Mouse (Mus musculus) kidney, postnatal 0 days (tissue): ENCODE measurements around the gene Agtpbp1. TPM values are rescaled to one million over a fixed set of nuclear protein-coding genes. Genes with fewer than 3 reads are reported as not detected.

Experiments used
- ATAC-seq: fragments of 200-750 bp; cut with Nextera tagmentation; replicated peaks from 2 replicates; pipeline ENCODE4 v1.8.0; 2017; ENCODE audit warnings: low read depth, moderate number of reproducible peaks, moderate TSS enrichment, moderate library complexity; ENCODE audit not compliant: low FRiP score
- DNase-seq: peaks from one replicate; pipeline ENCODE4 v3.0.0-alpha.2; 2016; ENCODE audit warnings: low spot score
- H3K27ac ChIP-seq: fragments of 300-500 bp; sonication (generic); 2 replicates; pipeline ENCODE4 v1.5.1; 2014; ENCODE audit warnings: mild to moderate bottlenecking
- H3K27me3 ChIP-seq: fragments of 300-500 bp; sonication (generic); 2 replicates; pipeline ENCODE4 v1.6.1; 2014; ENCODE audit warnings: low read length, mixed read lengths; ENCODE audit not compliant: insufficient read depth
- H3K36me3 ChIP-seq: fragments of 300-500 bp; sonication (generic); 2 replicates; pipeline ENCODE4 v1.6.1; 2014; ENCODE audit warnings: low read length, mixed read lengths; ENCODE audit not compliant: insufficient read depth
- H3K4me1 ChIP-seq: fragments of 300-500 bp; sonication (generic); replicated peaks from 2 replicates; pipeline ENCODE4 v1.6.1; 2014; ENCODE audit warnings: antibody characterized with exemption, low read length, mixed read lengths; ENCODE audit not compliant: insufficient read depth
- H3K4me2 ChIP-seq: fragments of 300-500 bp; sonication (generic); 2 replicates; pipeline ENCODE4 v1.6.1; 2014; ENCODE audit warnings: mild to moderate bottlenecking, low read length, moderate library complexity, mixed read lengths
- H3K4me3 ChIP-seq: fragments of 300-500 bp; sonication (generic); replicated peaks from 2 replicates; pipeline ENCODE4 v1.5.1; 2014; ENCODE audit warnings: low read depth, low read length
- H3K9ac ChIP-seq: fragments of 300-500 bp; sonication (generic); 2 replicates; pipeline ENCODE4 v1.6.1; 2014; ENCODE audit warnings: low read depth, low read length
- H3K9me3 ChIP-seq: fragments of 300-500 bp; sonication (generic); replicated peaks from 2 replicates; pipeline ENCODE4 v1.6.1; 2016; ENCODE audit warnings: low read length, inconsistent platforms, mixed read lengths
- CTCF ChIP-seq: IDR thresholded peaks from 2 replicates; pipeline ENCODE4 v1.5.1; 2016; ENCODE audit warnings: antibody characterized with exemption, low read depth, mild to moderate bottlenecking, moderate library complexity
- WGBS: fragments of 180-500 bp; shearing (Covaris S2); extraction: QIAGEN DNeasy Blood & Tissue Kit; methylation state at CpG from one replicate; pipeline ENCODE4 v1.1.7; 2014; 5-methylcytosine and 5-hydroxymethylcytosine counted together
- polyA plus RNA-seq: library from polyadenylated mRNA; unstranded; fragments of >200 nt; fragmentation: Nextera tagmentation; extraction: Ambion mirVana; gene quantifications from 2 replicates; pipeline ENCODE4 v1.2.1, GENCODE M21; 2015

Agtpbp1 gene
- polyA plus RNA-seq, 1 experiment from 2014 or later, result 10.1 TPM

DNA sequence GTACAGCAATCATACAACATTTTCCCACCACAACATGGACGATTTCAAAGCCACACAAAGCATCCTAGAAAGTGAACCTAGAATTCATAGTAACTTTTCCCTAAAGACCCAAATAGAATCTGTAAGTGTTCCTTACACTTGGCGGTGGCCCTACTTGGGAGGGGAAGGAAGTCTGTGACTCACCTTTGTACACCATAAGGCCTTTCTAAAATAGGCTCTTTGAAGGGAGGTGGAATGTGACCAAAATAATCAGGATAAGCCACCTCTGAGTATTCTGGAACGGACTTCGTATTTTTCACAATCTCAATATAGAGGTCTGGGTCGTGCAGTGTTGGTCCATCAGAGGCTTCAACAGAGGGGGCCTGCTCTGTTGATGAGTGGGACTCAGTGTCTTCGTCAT is 85.2 kb downstream of the Agtpbp1 start:
- H3K4me3 ChIP-seq, result no peak overlapping the region
- H3K36me3 ChIP-seq, result peaks cover 16% of the 10 kb centered on the region; the same call in 1 of the 2 replicates
- 0 out of 2 replicates have a peak, but pooled peaks cover 4% of the 10 kb centered on the region for H3K4me1 ChIP-seq
- WGBS, result 83% methylated on average over 6 of the region's 6 CpGs
- H3K9me3 ChIP-seq, result no peaks in the 10 kb centered on the region
- H3K27me3 ChIP-seq, result no peaks in the 10 kb centered on the region
- H3K27ac ChIP-seq, result no peak overlapping the region
- DNase-seq, result no peak
- no peak overlapping the region for H3K9ac ChIP-seq
- ATAC-seq, result no peak
- no peak for TF ChIP-seq CTCF
- no peak overlapping the region for H3K4me2 ChIP-seq

DNA sequence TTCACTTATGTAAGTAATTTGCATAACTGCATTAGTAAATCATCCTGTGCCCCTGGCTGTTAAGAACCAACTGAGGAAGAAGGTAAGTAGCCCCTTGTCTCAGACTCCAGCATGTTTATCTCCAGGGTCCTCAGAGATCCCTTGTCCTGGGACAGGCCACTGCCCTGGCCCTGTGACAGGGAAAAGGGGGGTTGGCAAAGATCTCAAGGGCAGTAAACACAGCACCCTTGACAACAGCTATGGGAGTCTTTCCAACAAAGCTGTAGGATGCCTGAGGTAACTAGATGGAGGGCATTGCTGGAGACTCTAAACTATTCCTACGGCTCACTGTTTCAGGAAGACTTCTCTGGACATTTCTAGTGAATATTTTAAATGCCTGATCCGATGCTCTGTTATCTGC is 85.7 kb downstream of the Agtpbp1 start:
- WGBS, result 90% methylated on average over 2 of the region's 2 CpGs
- no peak overlapping the region for H3K4me2 ChIP-seq
- no peak overlapping the region for H3K27ac ChIP-seq
- H3K4me3 ChIP-seq, result no peak overlapping the region
- ATAC-seq (no peak), DNase-seq (no peak)
- H3K27me3 ChIP-seq, result no peaks in the 10 kb centered on the region
- no peaks in the 10 kb centered on the region for H3K9me3 ChIP-seq
- TF ChIP-seq CTCF, result no peak
- H3K36me3 ChIP-seq, result peaks cover 18% of the 10 kb centered on the region; the same call in 1 of the 2 replicates
- no peak overlapping the region for H3K9ac ChIP-seq
- 0 out of 2 replicates have a peak, but pooled peaks cover 4% of the 10 kb centered on the region for H3K4me1 ChIP-seq

DNA sequence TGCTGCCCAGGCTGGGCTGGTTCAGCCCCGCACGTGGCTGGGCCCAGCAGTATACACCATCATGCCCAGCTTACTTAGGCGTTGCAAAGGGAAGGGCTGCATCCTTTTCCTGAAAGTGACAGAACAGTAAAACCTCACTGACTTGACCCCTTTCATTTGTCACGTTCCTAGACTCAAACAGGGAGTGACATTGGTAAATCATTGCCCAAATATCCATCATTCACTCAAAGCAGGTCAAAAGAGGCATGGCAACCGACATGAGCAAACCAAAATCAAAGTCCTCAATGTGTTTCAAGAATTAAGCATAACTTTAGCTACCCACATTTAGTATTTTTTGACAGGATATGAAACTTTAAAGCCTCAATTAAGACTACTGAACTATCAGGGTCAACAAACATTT is 86.8 kb downstream of the Agtpbp1 start:
- 40% methylated on average over 5 of the region's 5 CpGs for WGBS
- no peak for TF ChIP-seq CTCF
- Histone ChIP-seq H3K36me3 (peaks cover 12% of the 10 kb centered on the region; the same call in 1 of the 2 replicates), H3K4me3 (no peak overlapping the region), H3K9me3 (no peaks in the 10 kb centered on the region), H3K4me1 (0 out of 2 replicates have a peak, but pooled peaks cover 4% of the 10 kb centered on the region), H3K27me3 (no peaks in the 10 kb centered on the region), H3K9ac (no peak overlapping the region), H3K27ac (no peak overlapping the region), H3K4me2 (no peak overlapping the region)
- ATAC-seq, result no peak
- no peak for DNase-seq

DNA sequence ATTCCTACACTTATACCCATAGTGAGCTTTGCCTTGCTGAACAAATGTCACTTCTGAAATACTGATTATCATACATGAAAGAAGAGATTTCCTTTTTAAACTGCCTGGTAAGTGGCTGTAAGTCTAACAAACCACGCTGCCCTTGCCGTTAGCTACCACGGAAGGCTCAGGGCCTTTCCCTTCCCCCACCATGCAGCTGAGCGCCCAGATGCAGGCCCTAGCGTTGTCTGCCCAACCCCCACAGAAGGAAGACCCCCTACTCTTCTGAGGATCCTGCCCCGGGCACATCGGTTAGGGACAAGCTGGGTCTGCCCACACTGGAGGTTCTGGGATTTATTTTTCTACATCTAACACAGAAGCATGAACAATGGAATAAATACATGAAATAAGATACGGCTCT is 89.2 kb downstream of the Agtpbp1 start:
- Histone ChIP-seq H3K4me2 (no peak overlapping the region), H3K9me3 (no peaks in the 10 kb centered on the region), H3K36me3 (peaks cover 12% of the 10 kb centered on the region; the same call in 1 of the 2 replicates), H3K4me3 (no peak overlapping the region), H3K27ac (no peak overlapping the region), H3K4me1 (0 out of 2 replicates have a peak, but pooled peaks cover 4% of the 10 kb centered on the region), H3K9ac (no peak overlapping the region), H3K27me3 (no peaks in the 10 kb centered on the region)
- no peak for ATAC-seq
- TF ChIP-seq CTCF, result no peak
- no peak for DNase-seq
- 33% methylated on average over 8 of the region's 8 CpGs for WGBS

DNA sequence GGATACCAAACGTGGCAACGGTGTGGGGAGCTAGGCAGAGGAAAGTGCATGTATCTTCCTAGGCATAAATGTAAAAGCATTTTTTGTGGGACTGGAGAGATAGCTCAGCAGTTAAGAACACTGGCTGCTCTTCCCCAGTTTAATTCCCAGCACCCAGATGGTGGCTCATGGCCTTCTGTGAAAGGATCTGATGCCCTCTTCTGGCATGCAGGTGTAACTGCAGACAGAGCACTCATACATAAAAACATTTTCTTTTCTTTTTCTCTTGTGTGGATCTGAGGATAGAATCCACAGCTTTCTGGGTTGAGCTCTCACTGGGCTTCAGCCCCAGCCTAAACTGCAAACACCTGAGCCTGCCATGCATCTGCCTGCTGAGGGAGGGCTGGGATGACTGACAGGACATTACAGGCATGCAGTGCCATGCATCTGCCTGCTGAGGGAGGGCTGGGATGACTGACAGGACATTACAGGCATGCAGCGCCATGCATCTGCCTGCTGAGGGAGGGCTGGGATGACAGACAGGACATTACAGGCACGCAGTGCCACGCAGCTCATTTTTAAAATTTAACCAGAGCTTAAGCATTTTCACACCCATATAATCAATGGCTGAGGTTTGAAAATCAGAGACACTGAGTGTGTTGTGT is 90.3 kb downstream of the Agtpbp1 start:
- H3K9ac ChIP-seq, result no peak overlapping the region
- DNase-seq, result no peak
- no peaks in the 10 kb centered on the region for H3K27me3 ChIP-seq
- H3K4me2 ChIP-seq, result no peak overlapping the region
- no peaks in the 10 kb centered on the region for H3K9me3 ChIP-seq
- H3K36me3 ChIP-seq, result peaks cover 12% of the 10 kb centered on the region; the same call in 1 of the 2 replicates
- no peak overlapping the region for H3K4me3 ChIP-seq
- no peak for ATAC-seq
- 84% methylated on average over 5 of the region's 5 CpGs for WGBS
- 0 out of 2 replicates have a peak, but pooled peaks cover under 1% of the 10 kb centered on the region for H3K4me1 ChIP-seq
- peak; percentile 52 for TF ChIP-seq CTCF
- H3K27ac ChIP-seq, result no peak overlapping the region

DNA sequence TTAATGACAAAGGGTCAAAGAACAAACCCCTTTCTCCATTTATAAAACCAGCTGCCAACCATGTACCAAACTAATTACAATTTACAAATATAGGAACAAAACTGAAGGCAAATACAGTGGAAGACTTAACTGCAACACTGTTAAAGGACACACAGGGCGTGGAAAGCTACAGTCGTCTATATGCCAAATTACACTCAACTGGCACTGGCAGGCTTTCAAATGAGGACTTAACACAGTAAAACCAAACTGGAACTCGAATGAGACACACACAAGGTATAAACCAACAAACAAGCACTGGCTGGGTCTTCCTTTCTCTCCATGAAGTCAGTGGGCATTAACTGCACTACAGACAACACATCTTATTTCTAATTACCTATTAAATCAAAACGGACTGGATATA is 94.3 kb downstream of the Agtpbp1 start:
- H3K4me2 ChIP-seq, result no peak overlapping the region
- H3K4me3 ChIP-seq, result no peak overlapping the region
- H3K36me3 ChIP-seq, result peaks cover 8% of the 10 kb centered on the region; the same call in 1 of the 2 replicates
- H3K27ac ChIP-seq, result no peak overlapping the region
- no peak overlapping the region for H3K9ac ChIP-seq
- no peaks in the 10 kb centered on the region for H3K27me3 ChIP-seq
- ATAC-seq, result no peak
- no peaks in the 10 kb centered on the region for H3K4me1 ChIP-seq
- no peak for DNase-seq
- TF ChIP-seq CTCF, result no peak
- 67% methylated on average over 4 of the region's 4 CpGs for WGBS
- H3K9me3 ChIP-seq, result no peaks in the 10 kb centered on the region
